Mouse (Mus musculus): Measurements from ENCODE around the gene Kdr.

The Kdr gene

GRCm38 (mm10) chr5:75978374-75979100, at the start of gene Kdr:
Gene Kdr (minus strand): TSS chr5:75978458.
- DNase-seq (ENCODE audit: low spot score): no peak

- DNase-seq (ENCODE audit: low spot score): no peak
These were observed 48.5 kb upstream of the Kdr start for GRCm38 (mm10) chr5:76026805-76027204.

- DNase-seq (ENCODE audit: low spot score): peak; percentile 69
These were observed 47.9 kb upstream of the Kdr start for GRCm38 (mm10) chr5:76025996-76026665.

- DNase-seq (ENCODE audit: low spot score): no peak
These were observed 44.9 kb upstream of the Kdr start for GRCm38 (mm10) chr5:76023011-76023773.

- DNase-seq (ENCODE audit: low spot score): no peak
These were observed 44.2 kb upstream of the Kdr start for GRCm38 (mm10) chr5:76022436-76022835.

- DNase-seq (ENCODE audit: low spot score): no peak
These were observed 40.1 kb upstream of the Kdr start for GRCm38 (mm10) chr5:76018321-76018720.

GRCm38 (mm10) chr5:76016086-76016485, 37.8 kb upstream of the Kdr start:
- DNase-seq (ENCODE audit: low spot score): no peak

- DNase-seq (ENCODE audit: low spot score): no peak
These were observed 35.7 kb upstream of the Kdr start for GRCm38 (mm10) chr5:76013881-76014431.

- no peak for DNase-seq (ENCODE audit: low spot score)
These were observed 28.1 kb upstream of the Kdr start for GRCm38 (mm10) chr5:76006403-76006802.

- DNase-seq (ENCODE audit: low spot score): peak; percentile 11
These were observed 12.0 kb upstream of the Kdr start for GRCm38 (mm10) chr5:75990212-75990611.

- no peak for DNase-seq (ENCODE audit: low spot score)
These were observed 9.3 kb upstream of the Kdr start for GRCm38 (mm10) chr5:75987530-75987929.

GRCm38 (mm10) chr5:75980521-75981311, 2.5 kb upstream of the Kdr start:
- DNase-seq (ENCODE audit: low spot score): no peak

GRCm38 (mm10) chr5:75979108-75979507, 850 bp upstream of the Kdr start:
- no peak for DNase-seq (ENCODE audit: low spot score)

GRCm38 (mm10) chr5:75977441-75978373, 551 bp downstream of the Kdr start:
- DNase-seq (ENCODE audit: low spot score): no peak

GRCm38 (mm10) chr5:75976696-75977095, 1.6 kb downstream of the Kdr start:
- no peak for DNase-seq (ENCODE audit: low spot score)

GRCm38 (mm10) chr5:75975398-75975797, 2.9 kb downstream of the Kdr start:
- no peak for DNase-seq (ENCODE audit: low spot score)

- no peak for DNase-seq (ENCODE audit: low spot score)
These were observed 3.6 kb downstream of the Kdr start for GRCm38 (mm10) chr5:75974543-75975130.

GRCm38 (mm10) chr5:75969887-75970286, 8.4 kb downstream of the Kdr start:
- no peak for DNase-seq (ENCODE audit: low spot score)

- DNase-seq (ENCODE audit: low spot score): no peak
These were observed 15.7 kb downstream of the Kdr start for GRCm38 (mm10) chr5:75962558-75962957.

Data from adipocyte (in vitro differentiated cells).